In genomic region chr9:116375658-116376357, GRCm38 (mm10) we compare ENCODE assay signal across 7 mouse cellular contexts.
DNase-seq lines count a peak whose midpoint lies in the region; ATAC-seq and TF ChIP-seq lines count a peak whose summit lies in the region.

No protein-coding gene starts in this region.

- H3K36me3 ChIP-seq in C2C12 (ENCODE audit: control insufficient read depth, insufficient read depth) = no peaks in the 10 kb centered on the region

- H3K27ac ChIP-seq in embryonic fibroblast, embryonic 13.5 days (ENCODE audit: insufficient read depth, low read length) = peak overlapping the region; percentile 86

- no peaks in the 10 kb centered on the region for H3K79me3 ChIP-seq in C2C12 (ENCODE audit: low read depth)

- DNase-seq in adrenal gland, adult (ENCODE audit: inconsistent age in 2 of 2, low spot score in 1 of 2) = peak; percentile 91 to 96
- peak; percentile 83 for DNase-seq in heart, postnatal 14 days
- DNase-seq in left cerebral cortex, adult 11 months (ENCODE audit: low spot score) = peak; percentile 69
- DNase-seq in telencephalon, adult 2 months (ENCODE audit: low read depth, low spot score) = peak; percentile 55

- no peak for TF ChIP-seq CTCF in C2C12 (IDR thresholded peaks at IDR 0.05; ENCODE audit: control insufficient read depth, insufficient read depth, insufficient read length)
- no peak for TF ChIP-seq CTCF in embryonic fibroblast, embryonic 13.5 days (IDR thresholded peaks at IDR 0.05; ENCODE audit: borderline replicate concordance, insufficient read depth, low read length)

- no peaks in the 10 kb centered on the region for H3K27me3 ChIP-seq in C2C12 (ENCODE audit: control insufficient read depth, insufficient read depth, insufficient read length)

- no peaks in the 10 kb centered on the region for H3K4me1 ChIP-seq in embryonic fibroblast, embryonic 13.5 days (ENCODE audit: control insufficient read depth, insufficient read depth, low read length)

- ATAC-seq in megakaryocyte, adult 5-6 weeks (ENCODE audit: poor library complexity, severe bottlenecking) = peak; percentile 99

- TF ChIP-seq POLR2A in embryonic fibroblast, embryonic 13.5 days (IDR thresholded peaks at IDR 0.05; ENCODE audit: low read depth, low read length) = no peak

- no peak overlapping the region for H3ac ChIP-seq in C2C12 (ENCODE audit: control insufficient read depth, insufficient read length, low read depth)

- intact Hi-C loops in heart, postnatal 14 days (cut with DNase I) = no loop called here

- H3K4me3 ChIP-seq in C2C12 (ENCODE audit: insufficient read depth, poor library complexity, severe bottlenecking) = no peak overlapping the region
- H3K4me3 ChIP-seq in embryonic fibroblast, embryonic 13.5 days (ENCODE audit: insufficient read depth, low read length) = no peak overlapping the region

- no peaks in the 10 kb centered on the region for H3K79me2 ChIP-seq in C2C12 (ENCODE audit: control insufficient read depth, insufficient read depth)

TF ChIP-seq in C2C12, 6 proteins besides CTCF, POLR2A, EP300 and RAD21:
- peak; percentile 95 for TF ChIP-seq MYOD1 (IDR thresholded peaks at IDR 0.05; ENCODE audit: control insufficient read depth, insufficient read length, low read depth)
- peak; percentile 39 for TF ChIP-seq USF1 (IDR thresholded peaks at IDR 0.05; ENCODE audit: low read depth)
- TF ChIP-seq FOSL1 (IDR thresholded peaks at IDR 0.05; ENCODE audit: insufficient read depth, low read length, poor library complexity, severe bottlenecking) = peak; percentile 85
- no peak for TF ChIP-seq CEBPB (IDR thresholded peaks at IDR 0.05; ENCODE audit: low read depth)
- peak; percentile 92 for TF ChIP-seq MAX (IDR thresholded peaks at IDR 0.05)
- no peak for TF ChIP-seq MYOG (IDR thresholded peaks at IDR 0.05; ENCODE audit: control insufficient read depth, extremely low read depth, insufficient read length)
